Mouse (Mus musculus): Measurements from ENCODE around the gene Galnt5. TPM values are rescaled to one million over a fixed set of nuclear protein-coding genes. Genes with fewer than 3 reads are reported as not detected.

Galnt5 gene
- polyA plus RNA-seq, 1 experiment from 2014 or later, result not detected

GRCm38 (mm10) chr2:58036926-58037325, 39.2 kb downstream of the Galnt5 start:
- in situ Hi-C loops (cut with MboI; ENCODE audit: low pct_unique_long_range_greater_than_20kb), result no loop called here
- H3K27me3 ChIP-seq, result peaks cover 45% of the 10 kb centered on the region
- POLR2A ChIA-PET, result no interaction called here
- ATAC-seq (no peak), DNase-seq (ENCODE audit: low read depth, low spot score) (no peak)
- no peak for TF ChIP-seq CTCF (IDR thresholded peaks at IDR 0.05)
- CTCF ChIA-PET, result no interaction called here

- in situ Hi-C loops (cut with MboI; ENCODE audit: low pct_unique_long_range_greater_than_20kb), result no loop called here
- DNase-seq (ENCODE audit: low read depth, low spot score) (no peak), ATAC-seq (no peak)
- peaks cover 48% of the 10 kb centered on the region for H3K27me3 ChIP-seq
- TF ChIP-seq CTCF (IDR thresholded peaks at IDR 0.05), result no peak
- POLR2A ChIA-PET, result no interaction called here
- CTCF ChIA-PET, result interaction anchor here (2.1 kb wide), 1 partner anchor 13 kb away, joined by 7 read pairs; no protein-coding TSS in a partner anchor
These were observed 44.2 kb downstream of the Galnt5 start for GRCm38 (mm10) chr2:58041867-58042266.

GRCm38 (mm10) chr2:58052821-58053581, 55.3 kb downstream of the Galnt5 start, which contains the start of gene Ermn:
TSS of gene Ermn (minus strand) at chr2:58052864.
- in situ Hi-C loops (cut with MboI; ENCODE audit: low pct_unique_long_range_greater_than_20kb), result loop anchor here (10.0 kb wide), 1 partner anchor 232 kb away; no protein-coding TSS in a partner anchor
- H3K27me3 ChIP-seq, result peaks cover 33% of the 10 kb centered on the region
- ChIA-PET CTCF (interaction anchor here (0.5 to 4.6 kb wide), 3 partner anchors 211 to 496 kb away, joined by 3 to 32 read pairs (median 3); no protein-coding TSS in a partner anchor), POLR2A (no interaction called here)
- TF ChIP-seq CTCF (IDR thresholded peaks at IDR 0.05), result no peak
- DNase-seq (ENCODE audit: low read depth, low spot score) (no peak), ATAC-seq (no peak)

DNA sequence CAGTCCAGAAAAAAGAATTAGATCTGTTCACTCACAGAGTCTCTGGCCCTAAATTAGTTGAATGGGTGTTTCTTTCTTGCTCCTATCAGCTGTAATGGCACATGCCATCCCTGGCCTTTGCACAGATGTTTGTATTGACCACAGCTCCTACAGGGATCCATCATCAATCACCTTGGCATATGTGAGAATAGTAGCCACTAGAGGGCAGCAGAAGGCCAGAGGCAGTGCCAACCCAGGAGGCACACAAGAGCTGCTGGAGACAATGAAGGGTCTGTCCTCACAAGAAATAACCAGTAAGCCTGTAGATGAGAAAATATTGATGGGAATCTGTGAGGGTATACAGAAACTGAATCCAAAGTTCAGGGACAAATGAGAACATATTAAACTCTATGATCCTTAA, 57.7 kb downstream of the Galnt5 start:
- ATAC-seq (peak; percentile 76), DNase-seq (ENCODE audit: low read depth, low spot score) (no peak)
- in situ Hi-C loops (cut with MboI; ENCODE audit: low pct_unique_long_range_greater_than_20kb), result loop anchor here (5.0 to 10.0 kb wide), 2 partner anchors 127 to 229 kb away; no protein-coding TSS in a partner anchor
- peak; percentile 90 for TF ChIP-seq CTCF (IDR thresholded peaks at IDR 0.05)
- ChIA-PET POLR2A (no interaction called here), CTCF (interaction anchor here (0.5 to 4.6 kb wide), 17 partner anchors 10 to 403 kb away, joined by 3 to 32 read pairs (median 4); no protein-coding TSS in a partner anchor)
- H3K27me3 ChIP-seq, result peaks cover 25% of the 10 kb centered on the region

DNA sequence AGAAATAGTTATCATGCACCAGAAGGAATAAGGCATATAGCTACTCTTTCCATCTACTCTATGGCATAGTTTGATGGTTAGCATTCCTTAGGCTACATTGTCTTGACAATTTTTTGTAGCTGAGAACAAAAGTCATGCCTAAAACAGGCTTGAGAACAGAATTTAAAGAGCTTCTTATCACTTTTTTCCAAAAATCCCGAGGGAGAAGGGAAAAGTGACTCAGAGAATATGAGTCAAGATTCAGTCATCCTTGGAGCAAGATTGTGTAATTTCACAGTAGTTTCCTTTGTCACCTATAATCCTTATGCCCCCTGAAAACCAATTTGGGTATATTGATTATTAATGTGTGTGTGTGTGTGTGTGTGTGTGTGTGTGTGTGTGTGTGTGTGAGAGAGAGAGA, 82.2 kb downstream of the Galnt5 start:
- POLR2A ChIA-PET, result no interaction called here

GRCm38 (mm10) chr2:58086420-58086819, 88.7 kb downstream of the Galnt5 start:
- POLR2A ChIA-PET, result no interaction called here
- peaks cover 10% of the 10 kb centered on the region for H3K27me3 ChIP-seq
- in situ Hi-C loops (cut with MboI; ENCODE audit: low pct_unique_long_range_greater_than_20kb), result no loop called here
- ATAC-seq (peak; percentile 17), DNase-seq (ENCODE audit: low read depth, low spot score) (no peak)
- TF ChIP-seq CTCF (IDR thresholded peaks at IDR 0.05), result no peak
- CTCF ChIA-PET, result no interaction called here

More for the DNA sequence above, 82.2 kb downstream of the Galnt5 start:
- TF ChIP-seq CTCF (IDR thresholded peaks at IDR 0.05), result no peak
- DNase-seq (ENCODE audit: low read depth, low spot score) (peak; percentile 33), ATAC-seq (no peak)
- no peaks in the 10 kb centered on the region for H3K27me3 ChIP-seq
- CTCF ChIA-PET, result no interaction called here
- in situ Hi-C loops (cut with MboI; ENCODE audit: low pct_unique_long_range_greater_than_20kb), result no loop called here

DNA sequence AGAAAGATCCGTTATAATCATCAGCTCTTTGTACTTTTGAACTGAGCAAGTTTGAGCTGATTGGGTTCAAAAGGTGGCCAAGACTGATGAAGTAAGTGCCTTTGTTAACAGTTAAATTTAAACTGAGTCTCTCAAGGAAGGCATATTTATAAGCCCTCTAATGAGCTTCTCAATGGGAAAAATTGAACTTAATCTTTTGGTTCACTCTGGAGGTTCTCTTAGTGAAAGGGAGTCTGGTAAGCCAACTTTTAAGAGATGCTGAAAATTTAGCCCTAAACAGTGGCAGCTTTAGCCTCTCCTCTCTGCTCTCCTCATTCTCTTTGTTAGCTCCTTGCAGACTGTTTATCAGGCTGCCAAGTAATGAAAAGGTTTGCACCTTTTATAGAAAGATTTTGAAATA, 97.1 kb downstream of the Galnt5 start:
- no peak for ATAC-seq
- in situ Hi-C loops (cut with MboI; ENCODE audit: low pct_unique_long_range_greater_than_20kb), result no loop called here
- no peak for DNase-seq (ENCODE audit: low read depth, low spot score)
- TF ChIP-seq CTCF (IDR thresholded peaks at IDR 0.05), result no peak
- ChIA-PET CTCF (interaction anchor here (0.7 to 1.2 kb wide), 2 partner anchors 13 to 19 kb away, joined by 3 read pairs; no protein-coding TSS in a partner anchor), POLR2A (interaction anchor here (0.6 kb wide), 1 partner anchor 11 kb away, joined by 3 read pairs; no protein-coding TSS in a partner anchor)
- peaks cover 10% of the 10 kb centered on the region for H3K27me3 ChIP-seq

Other genes with a start within 250 kb of the Galnt5 start
- gene Ermn, start 55.0 kb downstream of the Galnt5 start, polyA plus RNA-seq (2021), result not detected
- gene Cytip, start 197.6 kb downstream of the Galnt5 start, polyA plus RNA-seq (2021), result 11.5 TPM